Mouse (Mus musculus): ENCODE measurements around the gene Hspb7. TPM values are rescaled to one million over a fixed set of nuclear protein-coding genes. Genes with fewer than 3 reads are reported as not detected.

Gene Hspb7
- polyA plus RNA-seq, 1 experiment, result 0.30 TPM

DNA sequence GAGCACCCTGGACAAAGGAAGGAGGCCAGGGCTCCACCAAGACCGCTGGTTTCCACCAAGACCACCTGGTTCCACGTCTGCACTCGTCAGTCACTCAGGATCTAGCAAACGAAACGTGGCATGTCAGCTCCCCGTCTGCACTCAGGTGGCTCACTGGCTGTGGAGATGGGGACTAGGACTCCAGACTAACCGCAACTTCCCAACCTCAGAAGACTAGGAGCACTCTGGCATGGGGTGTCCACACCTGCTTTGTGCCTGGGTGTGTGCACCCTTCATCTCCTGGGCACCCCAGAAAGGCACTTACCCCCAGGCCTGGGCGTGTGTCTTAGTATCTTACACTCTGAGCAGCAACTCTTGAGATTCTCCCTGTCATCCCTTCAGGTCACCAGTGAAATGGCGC is 39.2 kb downstream of the Hspb7 start:
- Histone ChIP-seq H3ac (ENCODE audit: control insufficient read depth, insufficient read length, low read depth) (no peak overlapping the region), H3K36me3 (ENCODE audit: control insufficient read depth, insufficient read depth) (peaks cover 53% of the 10 kb centered on the region), H3K79me2 (ENCODE audit: control insufficient read depth, insufficient read depth) (peaks cover 59% of the 10 kb centered on the region), H3K27me3 (ENCODE audit: control insufficient read depth, insufficient read depth, insufficient read length) (no peaks in the 10 kb centered on the region), H3K4me3 (ENCODE audit: insufficient read depth, poor library complexity, severe bottlenecking) (no peak overlapping the region), H3K79me3 (ENCODE audit: low read depth) (peaks cover 32% of the 10 kb centered on the region)
- TF ChIP-seq CEBPB (IDR thresholded peaks at IDR 0.05; ENCODE audit: low read depth), result no peak
- TF ChIP-seq CTCF (IDR thresholded peaks at IDR 0.05; ENCODE audit: control insufficient read depth, insufficient read depth, insufficient read length), result no peak
- no peak for TF ChIP-seq USF1 (IDR thresholded peaks at IDR 0.05; ENCODE audit: low read depth)
- TF ChIP-seq MAX (IDR thresholded peaks at IDR 0.05), result no peak
- no peak for TF ChIP-seq MYOD1 (IDR thresholded peaks at IDR 0.05; ENCODE audit: control insufficient read depth, insufficient read length, low read depth)
- no peak for TF ChIP-seq MYOG (IDR thresholded peaks at IDR 0.05; ENCODE audit: control insufficient read depth, extremely low read depth, insufficient read length)
- TF ChIP-seq FOSL1 (IDR thresholded peaks at IDR 0.05; ENCODE audit: insufficient read depth, low read length, poor library complexity, severe bottlenecking), result no peak

DNA sequence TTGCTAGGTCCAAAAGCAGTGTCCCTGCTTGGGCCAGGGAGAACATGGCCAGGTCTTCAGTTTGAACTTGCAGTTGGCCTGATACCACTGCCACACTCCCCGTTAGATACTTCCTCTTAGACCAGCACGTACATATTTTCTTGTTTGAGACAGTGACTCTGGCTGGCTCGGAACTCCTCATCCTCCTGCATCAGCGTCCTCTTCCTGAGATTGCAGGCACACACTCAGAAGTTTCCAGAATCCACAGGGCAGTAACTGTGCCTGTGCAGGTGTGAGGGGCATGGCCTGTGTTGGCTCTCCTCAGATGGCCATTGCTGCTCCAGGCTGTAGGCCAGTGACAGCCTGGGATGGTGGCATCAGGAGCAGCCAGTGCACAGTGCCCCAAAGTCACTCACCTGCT is 39.9 kb downstream of the Hspb7 start:
- Histone ChIP-seq H3K79me3 (ENCODE audit: low read depth) (peaks cover 31% of the 10 kb centered on the region), H3K36me3 (ENCODE audit: control insufficient read depth, insufficient read depth) (peaks cover 51% of the 10 kb centered on the region), H3K79me2 (ENCODE audit: control insufficient read depth, insufficient read depth) (peaks cover 52% of the 10 kb centered on the region), H3ac (ENCODE audit: control insufficient read depth, insufficient read length, low read depth) (no peak overlapping the region), H3K4me3 (ENCODE audit: insufficient read depth, poor library complexity, severe bottlenecking) (no peak overlapping the region), H3K27me3 (ENCODE audit: control insufficient read depth, insufficient read depth, insufficient read length) (no peaks in the 10 kb centered on the region)
- TF ChIP-seq CTCF (IDR thresholded peaks at IDR 0.05; ENCODE audit: control insufficient read depth, insufficient read depth, insufficient read length) (no peak), MYOD1 (IDR thresholded peaks at IDR 0.05; ENCODE audit: control insufficient read depth, insufficient read length, low read depth) (no peak)

DNA sequence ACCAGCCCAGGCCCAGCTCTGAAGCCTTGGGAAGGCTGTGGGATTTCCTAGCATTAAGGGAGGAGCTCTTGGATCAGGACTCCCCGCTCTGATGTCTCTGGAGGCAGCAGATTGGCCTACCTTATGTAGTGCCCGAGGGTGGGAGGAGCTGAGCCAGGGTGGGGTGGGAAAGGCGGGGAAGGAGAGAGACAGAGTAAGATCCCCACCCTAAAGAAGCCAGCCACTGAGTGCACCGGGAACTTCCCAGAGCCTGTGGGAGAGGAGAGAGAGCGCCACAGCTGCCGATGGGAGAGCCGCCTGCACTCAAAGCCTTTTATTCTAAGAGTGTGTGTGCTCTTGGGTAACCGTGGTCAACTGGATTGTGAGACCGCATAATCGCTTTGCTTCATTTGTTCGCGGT is 40.5 kb downstream of the Hspb7 start:
- Histone ChIP-seq H3K4me3 (ENCODE audit: insufficient read depth, poor library complexity, severe bottlenecking) (no peak overlapping the region), H3K79me2 (ENCODE audit: control insufficient read depth, insufficient read depth) (peaks cover 46% of the 10 kb centered on the region), H3K79me3 (ENCODE audit: low read depth) (peaks cover 25% of the 10 kb centered on the region), H3ac (ENCODE audit: control insufficient read depth, insufficient read length, low read depth) (no peak overlapping the region), H3K36me3 (ENCODE audit: control insufficient read depth, insufficient read depth) (peaks cover 52% of the 10 kb centered on the region), H3K27me3 (ENCODE audit: control insufficient read depth, insufficient read depth, insufficient read length) (no peaks in the 10 kb centered on the region)
- TF ChIP-seq USF1 (IDR thresholded peaks at IDR 0.05; ENCODE audit: low read depth) (no peak), FOSL1 (IDR thresholded peaks at IDR 0.05; ENCODE audit: insufficient read depth, low read length, poor library complexity, severe bottlenecking) (no peak), CEBPB (IDR thresholded peaks at IDR 0.05; ENCODE audit: low read depth) (no peak), MYOD1 (IDR thresholded peaks at IDR 0.05; ENCODE audit: control insufficient read depth, insufficient read length, low read depth) (no peak), CTCF (IDR thresholded peaks at IDR 0.05; ENCODE audit: control insufficient read depth, insufficient read depth, insufficient read length) (no peak), MAX (IDR thresholded peaks at IDR 0.05) (no peak), MYOG (IDR thresholded peaks at IDR 0.05; ENCODE audit: control insufficient read depth, extremely low read depth, insufficient read length) (no peak)

DNA sequence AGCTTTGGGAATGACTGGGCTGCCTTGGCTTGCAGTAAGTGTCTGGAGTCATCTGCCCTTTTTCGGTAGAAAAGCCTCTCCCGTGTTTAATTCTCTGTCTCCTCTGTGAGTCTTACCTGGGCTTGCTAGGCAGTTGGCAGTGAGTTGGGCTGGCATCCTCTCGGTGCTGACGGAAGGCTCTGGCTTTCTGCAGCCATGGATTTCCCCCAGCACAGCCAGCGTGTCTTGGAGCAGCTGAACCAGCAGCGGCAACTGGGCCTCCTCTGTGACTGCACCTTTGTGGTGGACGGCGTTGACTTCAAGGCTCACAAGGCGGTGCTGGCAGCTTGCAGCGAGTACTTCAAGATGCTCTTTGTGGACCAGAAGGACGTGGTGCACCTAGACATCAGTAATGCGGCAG is 41.0 kb downstream of the Hspb7 start:
- Histone ChIP-seq H3K4me3 (ENCODE audit: insufficient read depth, poor library complexity, severe bottlenecking) (no peak overlapping the region), H3K79me2 (ENCODE audit: control insufficient read depth, insufficient read depth) (peaks cover 41% of the 10 kb centered on the region), H3K36me3 (ENCODE audit: control insufficient read depth, insufficient read depth) (peaks cover 53% of the 10 kb centered on the region), H3ac (ENCODE audit: control insufficient read depth, insufficient read length, low read depth) (no peak overlapping the region), H3K79me3 (ENCODE audit: low read depth) (peaks cover 20% of the 10 kb centered on the region), H3K27me3 (ENCODE audit: control insufficient read depth, insufficient read depth, insufficient read length) (no peaks in the 10 kb centered on the region)
- no peak for TF ChIP-seq CTCF (IDR thresholded peaks at IDR 0.05; ENCODE audit: control insufficient read depth, insufficient read depth, insufficient read length)
- no peak for TF ChIP-seq MAX (IDR thresholded peaks at IDR 0.05)
- no peak for TF ChIP-seq CEBPB (IDR thresholded peaks at IDR 0.05; ENCODE audit: low read depth)
- TF ChIP-seq MYOD1 (IDR thresholded peaks at IDR 0.05; ENCODE audit: control insufficient read depth, insufficient read length, low read depth), result no peak
- no peak for TF ChIP-seq FOSL1 (IDR thresholded peaks at IDR 0.05; ENCODE audit: insufficient read depth, low read length, poor library complexity, severe bottlenecking)
- no peak for TF ChIP-seq MYOG (IDR thresholded peaks at IDR 0.05; ENCODE audit: control insufficient read depth, extremely low read depth, insufficient read length)
- no peak for TF ChIP-seq USF1 (IDR thresholded peaks at IDR 0.05; ENCODE audit: low read depth)

DNA sequence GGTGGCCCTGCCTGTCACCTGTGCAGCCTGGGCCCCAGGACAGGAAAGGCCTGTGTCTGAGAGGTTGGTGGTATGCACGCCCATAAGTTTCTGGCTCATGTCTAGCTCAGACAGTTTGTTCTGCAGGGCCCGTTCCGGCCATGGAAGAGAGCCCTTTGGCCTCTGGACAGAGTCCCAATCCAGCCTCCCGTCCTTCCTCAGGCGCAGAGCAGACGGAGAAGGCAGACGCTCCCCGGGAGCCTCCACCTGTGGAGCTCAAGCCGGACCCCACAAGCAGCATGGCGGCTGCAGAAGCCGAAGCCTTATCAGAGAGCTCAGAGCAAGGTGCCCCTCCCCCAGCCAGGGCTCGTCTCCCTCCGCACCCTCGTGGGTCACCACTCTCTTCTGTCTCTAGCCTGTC is 42.9 kb downstream of the Hspb7 start:
- H3K27me3 ChIP-seq (ENCODE audit: control insufficient read depth, insufficient read depth, insufficient read length), result no peaks in the 10 kb centered on the region
- H3K4me3 ChIP-seq (ENCODE audit: insufficient read depth, poor library complexity, severe bottlenecking), result no peak overlapping the region
- peaks cover 14% of the 10 kb centered on the region for H3K79me3 ChIP-seq (ENCODE audit: low read depth)
- peaks cover 23% of the 10 kb centered on the region for H3K79me2 ChIP-seq (ENCODE audit: control insufficient read depth, insufficient read depth)
- peaks cover 59% of the 10 kb centered on the region for H3K36me3 ChIP-seq (ENCODE audit: control insufficient read depth, insufficient read depth)
- H3ac ChIP-seq (ENCODE audit: control insufficient read depth, insufficient read length, low read depth), result no peak overlapping the region
- TF ChIP-seq USF1 (IDR thresholded peaks at IDR 0.05; ENCODE audit: low read depth) (no peak), CTCF (IDR thresholded peaks at IDR 0.05; ENCODE audit: control insufficient read depth, insufficient read depth, insufficient read length) (no peak), MAX (IDR thresholded peaks at IDR 0.05) (no peak), CEBPB (IDR thresholded peaks at IDR 0.05; ENCODE audit: low read depth) (no peak), FOSL1 (IDR thresholded peaks at IDR 0.05; ENCODE audit: insufficient read depth, low read length, poor library complexity, severe bottlenecking) (no peak), MYOD1 (IDR thresholded peaks at IDR 0.05; ENCODE audit: control insufficient read depth, insufficient read length, low read depth) (no peak), MYOG (IDR thresholded peaks at IDR 0.05; ENCODE audit: control insufficient read depth, extremely low read depth, insufficient read length) (no peak)

DNA sequence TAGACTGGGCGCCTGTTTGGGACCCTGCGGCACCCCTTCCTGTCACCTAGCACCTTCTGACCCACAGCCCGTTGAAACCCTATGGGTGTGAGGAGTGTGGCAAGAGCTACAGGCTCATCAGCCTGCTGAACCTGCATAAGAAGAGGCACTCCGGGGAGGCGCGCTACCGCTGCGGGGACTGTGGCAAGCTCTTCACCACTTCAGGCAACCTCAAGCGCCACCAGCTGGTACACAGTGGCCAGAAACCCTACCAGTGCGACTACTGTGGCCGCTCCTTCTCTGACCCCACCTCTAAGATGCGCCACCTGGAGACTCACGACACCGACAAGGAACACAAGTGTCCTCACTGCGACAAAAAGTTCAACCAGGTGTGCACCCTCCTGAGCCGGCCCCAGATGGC is 44.1 kb downstream of the Hspb7 start:
- Histone ChIP-seq H3ac (ENCODE audit: control insufficient read depth, insufficient read length, low read depth) (no peak overlapping the region), H3K4me3 (ENCODE audit: insufficient read depth, poor library complexity, severe bottlenecking) (no peak overlapping the region), H3K79me3 (ENCODE audit: low read depth) (peaks cover 5% of the 10 kb centered on the region), H3K27me3 (ENCODE audit: control insufficient read depth, insufficient read depth, insufficient read length) (no peaks in the 10 kb centered on the region), H3K36me3 (ENCODE audit: control insufficient read depth, insufficient read depth) (peaks cover 57% of the 10 kb centered on the region), H3K79me2 (ENCODE audit: control insufficient read depth, insufficient read depth) (peaks cover 10% of the 10 kb centered on the region)
- TF ChIP-seq CTCF (IDR thresholded peaks at IDR 0.05; ENCODE audit: control insufficient read depth, insufficient read depth, insufficient read length), result no peak
- TF ChIP-seq MYOD1 (IDR thresholded peaks at IDR 0.05; ENCODE audit: control insufficient read depth, insufficient read length, low read depth), result no peak
- TF ChIP-seq MAX (IDR thresholded peaks at IDR 0.05), result no peak
- TF ChIP-seq MYOG (IDR thresholded peaks at IDR 0.05; ENCODE audit: control insufficient read depth, extremely low read depth, insufficient read length), result no peak
- TF ChIP-seq FOSL1 (IDR thresholded peaks at IDR 0.05; ENCODE audit: insufficient read depth, low read length, poor library complexity, severe bottlenecking), result no peak
- no peak for TF ChIP-seq USF1 (IDR thresholded peaks at IDR 0.05; ENCODE audit: low read depth)
- TF ChIP-seq CEBPB (IDR thresholded peaks at IDR 0.05; ENCODE audit: low read depth), result no peak

Data from C2C12 (cell line).